Mouse (Mus musculus): ENCODE results near the gene Coq8a.

DNA sequence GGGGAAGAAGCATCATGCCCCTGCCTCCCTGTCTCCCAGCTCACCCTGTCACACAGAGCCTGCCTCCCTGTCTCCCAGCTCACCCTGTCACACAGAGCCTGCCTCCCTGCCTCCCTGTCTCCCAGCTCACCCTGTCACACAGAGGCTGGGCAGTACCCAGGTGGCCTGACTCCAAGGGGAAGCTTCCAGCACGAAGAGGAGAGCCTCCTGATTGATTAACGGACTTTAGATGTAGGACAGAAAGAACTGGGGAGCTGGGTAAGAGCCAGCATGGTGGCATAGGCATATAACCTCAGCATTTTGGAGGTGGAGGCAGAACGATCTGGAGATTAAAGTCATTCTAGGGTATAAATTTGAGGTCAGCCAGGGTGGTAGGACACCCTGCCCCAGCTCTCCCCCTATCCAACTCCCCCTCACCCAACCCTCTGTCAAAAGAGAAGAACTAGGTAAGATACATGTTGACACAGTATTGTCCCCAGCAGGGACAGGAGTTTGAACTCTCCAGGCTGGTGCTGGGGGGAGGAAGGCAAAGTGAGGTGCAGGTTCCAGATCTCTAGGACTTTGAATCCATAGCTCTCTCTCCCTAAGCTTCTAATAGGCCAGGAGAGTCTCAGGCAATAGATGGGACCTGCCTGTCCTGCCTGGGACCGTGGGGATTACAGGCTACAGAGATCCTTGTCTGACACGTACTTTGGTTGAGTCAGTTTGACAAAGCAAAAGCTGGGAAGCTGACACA is 17.3 kb upstream of the Coq8a start:
- TF ChIP-seq CTCF (IDR thresholded peaks at IDR 0.05; ENCODE audit: low read depth) (no peak), EP300 (optimal IDR thresholded peaks at IDR 0.05) (no peak)

Measured in stomach, postnatal 0 days (tissue).